Mouse (Mus musculus) forebrain, embryonic 16.5 days (tissue): ENCODE results near the gene Aplp1. TPM values are rescaled to one million over a fixed set of nuclear protein-coding genes. Genes with fewer than 3 reads are reported as not detected.
"Not testable (repeated sequence)": the region's sequence is repeated elsewhere in the genome, so short reads cannot be mapped to it uniquely, and the experiment has no call there.

Experiments used
- ATAC-seq: fragments of 200-750 bp; cut with Nextera tagmentation; 2 replicates; pipeline ENCODE4 v1.8.0; 2017; ENCODE audit warnings: mild to moderate bottlenecking, moderate library complexity
- H3K27ac ChIP-seq: fragments of 300-500 bp; sonication (generic); 2 replicates; pipeline ENCODE4 v1.5.1; 2014; ENCODE audit warnings: low read length, control low read depth
- H3K27me3 ChIP-seq: fragments of 300-500 bp; sonication (generic); replicated peaks from 2 replicates; pipeline ENCODE4 v1.6.1; 2014; ENCODE audit warnings: low read length; ENCODE audit not compliant: control insufficient read depth, insufficient read depth
- H3K36me3 ChIP-seq: fragments of 300-500 bp; sonication (generic); 2 replicates; pipeline ENCODE4 v1.6.1; 2014; ENCODE audit not compliant: control insufficient read depth, insufficient read depth
- H3K4me1 ChIP-seq: fragments of 300-500 bp; sonication (generic); replicated peaks from 2 replicates; pipeline ENCODE4 v1.6.1; 2014; ENCODE audit warnings: low read length; ENCODE audit not compliant: control insufficient read depth, insufficient read depth
- H3K4me2 ChIP-seq: fragments of 300-500 bp; sonication (generic); 2 replicates; pipeline ENCODE4 v1.6.1; 2014; ENCODE audit warnings: mild to moderate bottlenecking, low read length, control low read depth
- H3K4me3 ChIP-seq: fragments of 300-500 bp; sonication (generic); replicated peaks from 2 replicates; pipeline ENCODE4 v1.5.1; 2014; ENCODE audit warnings: mild to moderate bottlenecking, low read length, control low read depth
- H3K9ac ChIP-seq: fragments of 300-500 bp; sonication (generic); replicated peaks from 2 replicates; pipeline ENCODE4 v1.6.1; 2014; ENCODE audit warnings: low read depth, low read length, control low read depth
- H3K9me3 ChIP-seq: fragments of 300-500 bp; sonication (generic); 2 replicates; pipeline ENCODE4 v1.6.1; 2016; ENCODE audit warnings: low read length; ENCODE audit not compliant: control insufficient read depth
- WGBS: fragments of 180-500 bp; shearing (Covaris S2); extraction: QIAGEN DNeasy Blood & Tissue Kit; methylation state at CpG from one replicate; pipeline ENCODE4 v1.1.7; 2014; 5-methylcytosine and 5-hydroxymethylcytosine counted together
- polyA plus RNA-seq: library from polyadenylated mRNA; unstranded; fragments of >200 nt; fragmentation: Nextera tagmentation; extraction: Ambion mirVana; gene quantifications from 2 replicates; pipeline ENCODE4 v1.2.1, GENCODE M21; 2015

The Aplp1 gene
- 584 and 649 TPM in 2 replicates for polyA plus RNA-seq

GRCm38 (mm10) chr7:30444971-30445751 lies at the start of gene Aplp1:
TSS of gene Aplp1 (minus strand) at chr7:30445535.
- peaks cover 31% of the 10 kb centered on the region for H3K4me1 ChIP-seq
- peak within 1 kb of the TSS; percentile 93 for H3K4me2 ChIP-seq
- peak within 1 kb of the TSS; percentile 95 for H3K27ac ChIP-seq
- ATAC-seq: peak; percentile 86
- no peaks in the 10 kb centered on the region for H3K27me3 ChIP-seq
- H3K9me3 ChIP-seq: no peaks in the 10 kb centered on the region
- under 1% methylated on average over 72 of the region's 72 CpGs for WGBS
- peak within 1 kb of the TSS; percentile 96 for H3K9ac ChIP-seq
- peaks cover 16% of the 10 kb centered on the region for H3K36me3 ChIP-seq
- H3K4me3 ChIP-seq: peak within 1 kb of the TSS; percentile 94

GRCm38 (mm10) chr7:30493401-30493931 lies 48.1 kb upstream of the Aplp1 start, which contains the start of gene Prodh2:
TSS of gene Prodh2 (plus strand) at chr7:30493622.
- no peak for ATAC-seq
- Histone ChIP-seq H3K36me3 (no peaks in the 10 kb centered on the region), H3K4me1 (no peaks in the 10 kb centered on the region), H3K27me3 (no peaks in the 10 kb centered on the region), H3K4me3 (no peak within 1 kb of the TSS), H3K9me3 (no peaks in the 10 kb centered on the region), H3K27ac (no peak within 1 kb of the TSS), H3K9ac (no peak within 1 kb of the TSS), H3K4me2 (no peak within 1 kb of the TSS)
- 62% methylated on average over 11 of the region's 11 CpGs for WGBS

DNA sequence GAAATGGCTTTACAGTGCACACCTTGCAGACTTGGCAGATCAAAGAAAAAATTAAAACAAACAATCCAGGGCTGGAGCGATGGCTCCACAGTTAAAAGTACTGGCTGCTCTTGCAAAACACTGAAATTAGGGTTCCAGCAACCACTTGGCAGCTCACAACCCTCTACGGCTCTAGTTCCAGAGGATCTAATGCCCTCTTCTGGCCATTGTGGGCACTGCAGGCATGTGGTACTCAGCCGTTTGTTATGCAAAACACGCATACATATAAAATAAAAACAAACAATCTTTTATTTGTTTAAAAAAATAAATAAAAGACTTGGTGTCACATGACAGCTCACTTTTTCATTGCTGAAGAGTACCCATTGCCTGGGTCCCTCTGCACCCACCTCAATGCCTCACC lies 47.4 kb upstream of the Aplp1 start:
- no peak overlapping the region for H3K4me3 ChIP-seq
- no peak overlapping the region for H3K4me2 ChIP-seq
- H3K9ac ChIP-seq: no peak overlapping the region
- H3K27ac ChIP-seq: no peak overlapping the region
- H3K9me3 ChIP-seq: no peaks in the 10 kb centered on the region
- no peak for ATAC-seq
- H3K27me3 ChIP-seq: no peaks in the 10 kb centered on the region
- 8% methylated on average over 4 of the region's 4 CpGs for WGBS
- H3K4me1 ChIP-seq: no peaks in the 10 kb centered on the region
- H3K36me3 ChIP-seq: no peaks in the 10 kb centered on the region

- Histone ChIP-seq H3K36me3 (no peaks in the 10 kb centered on the region), H3K9ac (no peak overlapping the region), H3K4me3 (no peak overlapping the region), H3K9me3 (no peaks in the 10 kb centered on the region), H3K4me2 (no peak overlapping the region), H3K27ac (no peak overlapping the region), H3K27me3 (no peaks in the 10 kb centered on the region), H3K4me1 (no peaks in the 10 kb centered on the region)
- ATAC-seq: no peak
- WGBS: 12% methylated on average over 6 of the region's 6 CpGs
Measured at GRCm38 (mm10) chr7:30490957-30491307, 45.6 kb upstream of the Aplp1 start.

DNA sequence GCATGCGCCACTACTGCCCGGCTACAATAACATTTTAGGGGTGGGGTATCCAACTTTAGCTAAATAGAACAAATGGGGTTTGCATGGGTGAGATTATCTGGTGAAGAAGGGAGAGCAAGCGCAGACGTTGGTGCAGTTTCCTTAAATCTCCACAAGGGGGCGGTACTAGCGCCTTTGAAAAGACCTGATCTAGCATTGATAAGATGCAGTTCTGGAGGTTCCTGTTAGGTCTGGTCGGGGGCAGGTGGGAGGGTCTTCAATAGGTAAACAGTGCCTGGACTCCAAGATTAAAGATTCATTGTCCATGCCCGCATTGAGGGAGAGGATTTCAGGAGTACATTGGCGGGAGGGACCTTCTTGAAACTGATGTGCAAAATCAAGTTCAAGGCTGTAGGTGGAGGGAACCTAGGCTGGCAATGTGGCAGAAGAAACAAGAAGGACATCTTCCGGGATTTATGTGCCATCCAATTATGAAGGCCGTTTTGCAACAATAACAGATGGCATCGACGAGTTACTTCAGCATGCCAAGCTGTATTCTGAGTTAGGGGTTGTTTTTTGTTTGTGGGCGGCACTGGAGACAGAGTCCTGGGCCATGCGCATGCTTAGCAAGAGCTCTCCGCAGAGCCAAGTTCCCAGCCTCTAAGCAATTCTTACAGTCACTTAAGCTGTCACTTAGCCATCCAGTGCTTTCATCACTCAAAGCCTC lies 45.1 kb upstream of the Aplp1 start:
- H3K4me1 ChIP-seq: no peaks in the 10 kb centered on the region
- no peak overlapping the region for H3K4me3 ChIP-seq

DNA sequence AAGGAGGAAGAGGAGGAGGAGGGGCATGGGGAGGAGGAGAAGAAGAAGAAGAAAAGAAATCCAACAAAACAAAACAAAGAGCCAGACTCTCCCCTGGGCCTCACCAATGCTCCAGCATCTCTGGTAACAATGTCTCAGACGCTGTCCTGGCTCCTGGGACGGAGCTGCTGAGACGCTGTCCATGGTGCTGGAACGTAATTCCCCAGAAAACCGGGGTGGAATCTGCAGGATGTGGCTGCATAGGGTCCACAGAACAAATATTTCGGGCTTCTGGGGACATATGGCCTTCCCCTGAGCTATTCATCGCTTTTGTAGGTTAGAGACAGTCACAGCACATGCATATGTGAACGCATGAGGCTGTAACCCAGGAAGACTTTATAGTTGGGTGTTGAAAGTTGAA lies 38.9 kb upstream of the Aplp1 start:
- no peak overlapping the region for H3K4me2 ChIP-seq
- no peaks in the 10 kb centered on the region for H3K36me3 ChIP-seq
- WGBS: 17% methylated on average over 8 of the region's 8 CpGs
- no peaks in the 10 kb centered on the region for H3K9me3 ChIP-seq
- H3K27ac ChIP-seq: no peak overlapping the region
- no peaks in the 10 kb centered on the region for H3K4me1 ChIP-seq
- H3K27me3 ChIP-seq: no peaks in the 10 kb centered on the region
- no peak overlapping the region for H3K4me3 ChIP-seq
- no peak for ATAC-seq
- no peak overlapping the region for H3K9ac ChIP-seq

More for the DNA sequence above, 45.1 kb upstream of the Aplp1 start:
- ATAC-seq: 0 out of 2 replicates have a peak, but pooled peaks have one; percentile 66
- Histone ChIP-seq H3K4me2 (no peak overlapping the region), H3K9me3 (no peaks in the 10 kb centered on the region), H3K27me3 (no peaks in the 10 kb centered on the region), H3K36me3 (no peaks in the 10 kb centered on the region), H3K27ac (no peak overlapping the region), H3K9ac (no peak overlapping the region)
- 22% methylated on average over 16 of the region's 16 CpGs for WGBS

DNA sequence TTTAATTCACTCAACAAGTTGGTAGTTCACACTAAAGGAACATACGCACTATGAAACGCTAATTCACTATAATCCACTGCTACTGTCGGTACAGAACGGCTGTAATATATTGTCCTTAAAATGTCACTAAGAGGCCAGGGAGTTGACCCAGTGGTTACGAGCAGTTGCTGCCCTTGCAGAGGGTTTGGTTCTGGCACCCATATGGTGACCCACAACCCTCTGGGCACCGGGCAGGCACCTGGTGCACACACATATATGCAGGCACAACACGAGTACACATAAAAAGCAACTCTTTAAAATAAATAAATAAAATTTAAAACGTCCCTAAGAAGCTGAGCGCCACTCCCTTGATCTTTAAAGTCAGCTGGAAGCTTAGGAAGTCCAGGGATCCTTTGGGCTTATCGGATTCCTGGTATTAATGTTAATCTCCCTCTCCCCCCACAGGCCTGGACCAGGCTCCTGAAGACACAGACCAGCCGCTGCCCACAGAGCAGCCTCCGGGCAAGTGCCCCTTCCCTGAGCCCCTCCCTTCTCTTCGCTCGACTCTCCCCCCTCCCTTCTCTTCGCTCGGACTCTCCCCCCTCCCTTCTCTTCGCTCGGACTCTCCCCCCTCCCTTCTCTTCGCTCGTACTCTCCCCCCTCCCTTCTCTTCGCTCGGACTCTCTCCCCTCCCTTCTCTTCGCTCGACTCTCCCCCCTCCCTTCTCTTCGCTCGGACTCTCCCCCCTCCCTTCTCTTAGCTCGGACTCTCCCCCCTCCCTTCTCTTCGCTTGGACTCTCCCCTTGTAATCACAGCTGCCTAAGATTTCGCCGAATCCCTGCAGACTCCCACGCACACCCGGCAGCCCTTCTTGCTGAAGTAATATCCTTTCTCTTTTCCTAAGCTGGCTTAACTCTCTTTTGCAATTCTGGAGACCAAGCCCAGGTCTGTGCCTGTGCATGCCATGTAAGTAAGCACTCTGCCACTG lies 32.4 kb upstream of the Aplp1 start:
- Histone ChIP-seq H3K4me1 (peaks cover 7% of the 10 kb centered on the region; the same call in 1 of the 2 replicates), H3K9ac (no peak overlapping the region), H3K9me3 (no peaks in the 10 kb centered on the region), H3K4me3 (peak overlapping the region; percentile 24), H3K27ac (no peak overlapping the region), H3K36me3 (no peaks in the 10 kb centered on the region), H3K4me2 (peak overlapping the region; percentile 50), H3K27me3 (no peaks in the 10 kb centered on the region)
- peak; percentile 50; the same call in 1 of the 2 replicates for ATAC-seq
- 8% methylated on average over 32 of the region's 32 CpGs for WGBS

DNA sequence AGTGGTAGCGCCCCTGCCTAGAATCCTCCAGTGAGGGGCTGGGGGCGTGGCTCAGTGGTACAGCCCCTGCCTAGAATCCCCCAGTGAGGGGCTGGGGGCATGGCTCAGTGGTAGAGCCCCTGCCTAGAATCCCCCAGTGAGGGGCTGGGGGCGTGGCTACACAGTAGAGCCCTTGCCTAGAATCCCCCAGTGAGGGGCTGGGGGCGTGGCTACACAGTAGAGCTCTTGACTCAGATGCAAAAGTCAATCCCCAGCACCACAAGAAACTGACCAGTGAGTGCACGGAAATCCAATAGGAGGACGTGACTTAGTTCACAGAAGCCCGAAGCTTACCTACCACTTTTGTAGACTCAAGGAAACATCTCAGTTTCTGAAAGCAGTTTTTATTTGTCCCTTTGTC lies 30.8 kb upstream of the Aplp1 start:
- H3K9ac ChIP-seq, H3K9me3 ChIP-seq, H3K4me2 ChIP-seq, H3K4me3 ChIP-seq, H3K4me1 ChIP-seq, H3K27me3 ChIP-seq, H3K27ac ChIP-seq, H3K36me3 ChIP-seq, ATAC-seq: not testable (repeated sequence)
- WGBS: 87% methylated on average over 7 of the region's 7 CpGs
